Mouse (Mus musculus): Measurements from ENCODE around the gene Fam163b.

The Fam163b gene

GRCm38 (mm10) chr2:27141950-27142693, at the start of gene Fam163b:
Fam163b (minus strand) TSS chr2:27142491.
- in situ Hi-C loops (cut with MseI, MboI) = no loop called here

- in situ Hi-C loops (cut with MseI, MboI) = no loop called here
These were observed 47.7 kb upstream of the Fam163b start for GRCm38 (mm10) chr2:27189994-27190393.

- in situ Hi-C loops (cut with MseI, MboI) = no loop called here
These were observed 45.2 kb upstream of the Fam163b start for GRCm38 (mm10) chr2:27187531-27187930.

DNA sequence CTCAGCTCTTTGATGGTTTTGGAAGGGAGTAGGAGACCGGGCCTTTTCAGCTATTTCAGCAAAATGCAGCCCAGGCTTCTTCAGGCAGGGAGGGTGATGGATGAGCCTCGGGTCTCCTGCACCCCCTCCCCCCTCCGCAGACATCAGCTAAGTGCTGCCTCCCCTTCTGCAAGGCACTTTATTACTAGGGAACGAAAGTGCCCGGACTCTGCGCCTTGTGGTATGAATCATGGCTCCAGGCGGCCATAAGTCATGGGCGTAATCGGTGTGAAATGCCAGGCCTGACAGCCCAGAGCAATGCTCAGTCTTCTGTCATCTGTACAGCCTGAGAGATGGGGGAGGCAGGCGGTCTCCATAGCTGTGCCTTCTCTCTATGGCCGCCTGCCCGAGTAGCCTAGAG, 41.4 kb upstream of the Fam163b start:
- in situ Hi-C loops (cut with MseI, MboI) = no loop called here

DNA sequence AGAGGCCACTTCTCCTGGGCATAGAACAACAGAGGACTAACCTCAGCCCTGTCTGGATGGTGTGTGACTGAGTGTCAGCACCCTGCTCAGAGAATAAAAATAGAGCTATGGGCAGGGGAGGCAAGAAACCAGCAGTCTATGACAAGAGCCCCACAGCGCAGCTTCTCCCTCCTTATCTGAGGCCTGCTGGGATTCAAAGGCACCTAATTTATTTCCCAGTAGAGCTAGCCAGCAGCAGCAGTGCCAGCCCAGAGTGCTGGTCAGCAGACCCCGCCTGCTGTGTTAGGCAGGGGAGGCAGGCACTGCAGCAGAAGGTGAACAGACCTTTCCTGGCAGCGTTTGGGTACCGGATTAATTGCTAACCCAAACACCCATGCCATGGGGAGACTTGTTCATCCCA, 39.6 kb upstream of the Fam163b start:
- in situ Hi-C loops (cut with MseI, MboI) = no loop called here

GRCm38 (mm10) chr2:27179101-27179500, 36.8 kb upstream of the Fam163b start:
- in situ Hi-C loops (cut with MseI, MboI) = no loop called here

- in situ Hi-C loops (cut with MseI, MboI) = no loop called here
These were observed 33.5 kb upstream of the Fam163b start for GRCm38 (mm10) chr2:27175696-27176267.

DNA sequence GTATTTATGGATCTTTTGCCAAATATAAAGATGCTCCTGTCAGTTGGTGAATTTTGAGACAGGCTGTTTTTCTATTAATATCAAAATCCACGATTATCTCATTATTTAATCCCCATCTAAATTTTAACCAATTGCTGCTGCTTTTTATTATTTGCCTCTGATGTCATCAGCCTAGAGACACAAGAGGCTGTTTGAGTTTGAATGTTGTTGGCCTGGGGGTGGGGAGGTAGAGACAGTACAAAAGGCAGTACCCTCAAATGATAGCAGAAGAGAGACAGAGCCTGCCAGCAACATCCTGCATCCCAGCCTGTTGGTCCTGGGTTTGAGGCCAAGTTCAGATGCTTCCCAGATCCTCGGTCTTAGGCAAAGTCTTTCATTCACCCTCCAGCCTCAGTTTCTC, 32.0 kb upstream of the Fam163b start:
- in situ Hi-C loops (cut with MseI, MboI) = no loop called here

DNA sequence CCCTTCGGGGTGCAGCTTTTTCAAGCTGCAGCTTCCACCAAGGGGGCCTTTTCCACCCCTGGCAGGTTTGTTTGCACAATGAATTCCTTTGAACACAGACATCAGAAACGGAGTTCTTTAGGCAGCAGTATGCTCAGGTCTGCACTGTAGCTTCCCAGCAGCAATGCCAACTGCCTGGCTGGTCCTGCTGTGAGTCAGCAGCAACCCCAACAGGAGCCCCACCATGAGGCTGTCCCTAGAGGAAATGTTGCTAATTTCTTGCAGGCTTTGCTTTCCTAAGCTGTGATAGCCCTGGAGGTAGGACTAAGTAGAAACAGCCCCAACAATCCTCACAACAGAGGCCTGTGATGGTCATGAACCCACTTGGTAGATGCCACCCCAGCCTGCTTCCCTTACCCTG, 24.7 kb upstream of the Fam163b start:
- in situ Hi-C loops (cut with MseI, MboI) = no loop called here

DNA sequence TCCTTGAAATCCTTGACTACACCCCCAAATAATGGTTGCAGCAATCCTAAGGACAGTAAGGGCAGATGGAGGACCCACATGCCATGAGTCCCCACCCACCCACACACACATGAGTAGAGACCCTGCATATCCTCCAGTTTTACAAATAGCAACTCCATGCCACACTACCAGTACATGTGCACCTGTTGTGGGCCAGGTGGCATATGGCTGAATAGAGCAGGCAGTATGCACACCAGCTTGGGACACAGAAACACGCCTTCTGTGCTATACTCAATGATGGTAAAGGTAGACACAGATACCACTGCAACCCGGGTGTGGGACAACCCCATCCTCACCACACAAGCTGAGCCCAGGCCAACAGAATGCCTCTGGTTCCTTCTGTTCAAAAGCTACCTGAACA, 23.8 kb upstream of the Fam163b start:
- in situ Hi-C loops (cut with MseI, MboI) = no loop called here

GRCm38 (mm10) chr2:27164796-27165590, 22.7 kb upstream of the Fam163b start, which contains the start of gene Dbh:
Dbh (plus strand) TSS chr2:27165233.
- in situ Hi-C loops (cut with MseI, MboI) = no loop called here

DNA sequence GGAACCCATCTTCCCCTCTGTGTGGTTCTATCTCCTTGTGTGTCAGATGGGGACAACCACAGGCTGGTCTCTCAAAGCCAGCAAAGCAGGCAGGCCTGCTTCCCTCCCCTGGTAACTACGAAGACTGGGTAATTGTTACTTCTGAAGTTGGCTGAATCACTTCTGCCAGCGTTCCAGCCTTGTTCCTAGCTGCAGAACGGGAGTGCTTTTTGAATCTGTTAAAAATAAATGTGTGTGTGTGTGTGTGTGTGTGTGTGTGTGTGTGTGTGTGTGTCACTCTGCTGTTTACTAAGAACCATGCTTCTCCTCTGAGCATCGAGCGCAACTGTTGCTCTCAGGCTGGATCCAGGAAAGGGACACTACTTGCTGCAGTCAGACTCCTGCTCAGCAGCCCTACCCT, 21.6 kb upstream of the Fam163b start:
- in situ Hi-C loops (cut with MseI, MboI) = no loop called here

GRCm38 (mm10) chr2:27162656-27163055, 20.4 kb upstream of the Fam163b start:
- in situ Hi-C loops (cut with MseI, MboI) = no loop called here

DNA sequence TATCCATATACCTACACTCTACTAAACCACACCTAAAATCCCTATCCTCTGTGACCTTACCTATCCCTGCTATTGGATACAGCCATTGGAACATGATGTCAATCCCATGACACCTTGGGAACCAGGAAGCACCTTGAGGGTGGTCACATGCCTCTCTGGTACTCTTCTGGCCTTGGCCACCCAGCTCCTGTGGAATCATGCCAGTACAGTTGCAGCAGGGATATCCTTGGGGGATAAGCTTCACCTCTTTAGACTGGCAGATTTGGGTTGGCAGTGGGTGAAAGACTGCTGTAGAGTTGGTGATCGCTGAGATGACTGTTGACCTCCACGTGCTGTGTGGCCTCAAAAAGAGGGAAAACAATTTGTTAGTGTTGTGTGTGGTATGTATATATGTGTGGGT, 19.2 kb upstream of the Fam163b start:
- in situ Hi-C loops (cut with MseI, MboI) = no loop called here

DNA sequence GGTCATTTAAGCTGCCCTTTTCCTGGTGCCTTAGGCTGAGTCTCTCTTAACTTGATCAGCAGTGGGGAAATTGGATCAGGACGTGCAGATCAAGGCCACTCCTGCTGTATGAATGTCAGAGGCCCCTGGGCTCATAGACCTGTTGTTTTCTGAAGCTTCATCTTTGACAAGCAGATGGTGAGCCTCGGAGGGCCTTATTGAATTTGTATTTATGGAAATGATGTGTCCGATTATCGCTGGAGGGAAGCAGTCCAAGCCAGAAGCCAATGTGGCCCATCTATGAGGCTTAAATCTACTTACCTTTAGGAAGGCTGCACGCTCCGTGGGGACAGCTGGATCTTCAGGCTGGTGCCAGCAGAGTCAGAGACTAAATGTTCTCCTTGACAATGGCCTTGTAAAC, 14.3 kb upstream of the Fam163b start:
- in situ Hi-C loops (cut with MseI, MboI) = no loop called here

- in situ Hi-C loops (cut with MseI, MboI) = no loop called here
These were observed 12.3 kb upstream of the Fam163b start for GRCm38 (mm10) chr2:27154466-27155185.

- in situ Hi-C loops (cut with MseI, MboI) = no loop called here
These were observed 7.2 kb upstream of the Fam163b start for GRCm38 (mm10) chr2:27149457-27149856.

- in situ Hi-C loops (cut with MseI, MboI) = no loop called here
These were observed 4.5 kb upstream of the Fam163b start for GRCm38 (mm10) chr2:27146840-27147239.

DNA sequence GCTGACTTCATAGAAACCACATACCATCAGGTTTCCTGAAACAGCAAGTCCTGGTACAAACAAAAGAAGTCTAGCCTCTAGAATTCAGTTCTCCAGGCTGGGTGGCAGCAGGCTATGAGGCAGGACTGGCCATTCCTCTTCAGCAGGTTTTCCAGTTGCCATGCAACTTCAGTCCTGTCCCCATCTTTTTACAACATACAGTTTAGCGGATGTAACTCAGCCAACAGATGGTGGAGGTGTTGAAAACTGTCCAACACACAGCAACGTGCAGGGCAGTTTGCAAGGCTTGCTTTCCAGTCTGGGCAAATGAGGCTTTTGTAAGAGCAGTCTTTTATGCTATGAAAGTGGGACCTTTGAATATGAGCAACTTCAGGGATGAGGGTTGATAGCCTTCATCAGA, 2.7 kb upstream of the Fam163b start:
- in situ Hi-C loops (cut with MseI, MboI) = no loop called here

DNA sequence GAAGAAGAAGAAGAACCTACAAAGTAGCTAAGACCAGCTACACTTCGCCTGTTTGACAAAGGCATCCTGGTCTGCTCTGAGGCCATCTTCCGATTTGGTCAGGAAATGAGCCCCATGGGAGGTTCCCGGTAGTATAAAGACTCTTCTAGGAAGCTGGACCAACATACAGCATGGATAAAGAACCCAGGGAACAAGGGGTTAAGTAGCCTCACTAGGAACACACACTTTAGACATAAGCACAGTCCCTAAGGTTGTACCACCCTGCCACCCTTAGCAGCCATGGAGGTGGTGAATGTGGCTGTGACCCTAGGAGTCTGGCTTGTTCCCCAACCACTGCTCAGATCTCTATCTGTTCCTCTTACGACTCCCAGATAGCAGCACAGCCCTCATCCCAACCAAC, 3.9 kb downstream of the Fam163b start:
- in situ Hi-C loops (cut with MseI, MboI) = no loop called here

DNA sequence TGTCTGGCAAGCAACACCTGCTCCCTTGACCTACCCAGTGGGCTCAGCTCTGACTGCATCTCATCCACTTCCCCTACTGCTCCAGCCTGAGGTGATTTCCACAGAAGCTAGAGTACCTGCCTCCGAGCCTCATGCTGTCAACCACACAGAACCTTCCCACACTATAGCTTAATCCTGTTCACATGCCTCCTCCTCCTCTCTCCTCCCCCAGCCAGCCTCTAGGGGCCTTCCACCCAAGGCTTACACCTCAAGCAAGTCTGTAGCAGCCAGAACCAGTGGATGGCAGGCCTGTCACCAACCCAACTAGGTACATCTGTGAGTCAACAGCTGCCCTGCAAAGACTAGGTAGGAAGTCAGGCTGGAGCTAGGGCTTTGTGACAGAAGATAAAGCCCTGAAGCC, 5.5 kb downstream of the Fam163b start:
- in situ Hi-C loops (cut with MseI, MboI) = no loop called here

DNA sequence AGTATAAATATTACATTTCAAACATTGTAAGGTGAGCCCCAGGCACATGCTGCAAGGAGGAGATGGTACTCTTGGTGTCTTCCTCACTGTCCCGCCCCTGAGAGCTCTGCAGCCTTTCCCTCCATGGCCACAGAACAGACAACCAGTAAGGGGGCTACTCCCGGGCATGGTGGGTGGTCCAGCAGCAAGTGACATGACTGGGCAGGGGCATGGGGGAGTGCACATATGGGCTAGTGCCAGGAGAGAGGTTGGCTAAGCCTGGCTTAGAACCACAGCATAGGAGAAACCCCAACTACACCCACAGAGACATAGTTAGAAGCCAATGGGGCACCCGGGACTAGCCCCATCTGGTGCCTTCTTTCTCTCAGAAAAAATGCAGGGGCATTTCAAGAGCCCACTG, 6.0 kb downstream of the Fam163b start:
- in situ Hi-C loops (cut with MseI, MboI) = no loop called here
